Mouse (Mus musculus): ENCODE data around the gene Fgf4.
"Not testable (repeated sequence)": the region's sequence is repeated elsewhere in the genome, so short reads cannot be mapped to it uniquely, and the experiment has no call there.

Gene Fgf4

GRCm38 (mm10) chr7:144867602-144868001, 20.4 kb downstream of the Fgf4 start:
- DNase-seq, result no peak

DNA sequence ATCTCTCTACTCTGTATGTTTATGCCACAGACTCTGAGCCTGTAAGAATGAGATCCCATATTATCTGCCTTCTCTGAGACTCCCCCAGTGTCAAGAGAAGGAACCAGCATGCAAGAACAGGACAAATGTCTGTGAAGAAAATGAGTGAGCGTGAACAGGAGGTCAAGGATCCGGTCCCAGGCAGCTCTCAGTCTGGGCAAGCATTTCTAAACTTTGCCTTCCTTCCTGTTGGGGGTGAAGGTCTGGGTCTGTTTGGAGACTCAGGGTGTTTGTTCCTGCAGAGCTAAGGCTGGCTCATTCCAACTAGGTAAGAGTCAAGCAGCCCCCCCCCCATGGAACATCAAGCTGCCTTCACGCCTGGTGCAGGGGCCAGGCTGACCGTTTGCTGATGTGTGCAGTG, 25.3 kb downstream of the Fgf4 start:
- no peak for DNase-seq

GRCm38 (mm10) chr7:144873160-144873559, 26.0 kb downstream of the Fgf4 start:
- no peak for DNase-seq

DNA sequence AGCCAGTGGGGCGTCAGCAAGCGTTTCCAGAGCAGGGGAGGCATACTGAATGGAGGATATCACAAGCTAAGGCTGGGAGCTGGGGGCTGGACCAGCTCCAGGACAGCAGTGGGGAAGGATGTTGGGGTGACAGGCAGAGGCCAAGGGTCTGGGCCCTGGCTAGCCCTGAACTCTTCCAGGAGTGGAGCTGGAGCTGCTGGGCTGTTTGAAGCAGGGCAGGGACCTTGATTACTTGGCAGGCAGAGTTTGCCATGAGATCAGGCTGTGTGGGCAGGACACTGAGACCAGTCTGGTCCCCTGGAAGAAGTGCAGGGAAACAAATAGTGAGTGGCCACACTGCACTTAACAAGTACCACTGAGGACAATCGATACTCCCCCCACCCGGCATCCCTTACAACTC, 27.1 kb downstream of the Fgf4 start:
- DNase-seq, result no peak

DNA sequence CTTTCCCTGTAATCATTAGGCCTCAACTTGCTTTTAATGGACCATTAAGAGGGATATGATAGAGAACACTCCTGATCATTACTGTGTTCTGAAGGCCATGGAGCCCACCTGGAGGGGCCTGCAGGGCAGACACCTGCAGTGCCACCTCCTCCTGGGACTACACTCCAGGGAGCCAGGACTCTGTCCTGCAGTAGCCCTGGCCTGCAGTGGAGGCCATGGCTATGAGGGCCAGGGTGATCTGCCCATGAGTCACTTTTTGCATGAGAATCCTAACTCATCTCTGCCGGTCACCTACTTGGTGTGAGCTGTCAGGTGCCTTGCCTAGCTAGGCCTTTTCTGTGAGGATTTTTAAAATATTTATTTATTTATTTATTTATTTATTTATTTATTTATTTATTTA, 31.2 kb downstream of the Fgf4 start:
- DNase-seq, result no peak

DNA sequence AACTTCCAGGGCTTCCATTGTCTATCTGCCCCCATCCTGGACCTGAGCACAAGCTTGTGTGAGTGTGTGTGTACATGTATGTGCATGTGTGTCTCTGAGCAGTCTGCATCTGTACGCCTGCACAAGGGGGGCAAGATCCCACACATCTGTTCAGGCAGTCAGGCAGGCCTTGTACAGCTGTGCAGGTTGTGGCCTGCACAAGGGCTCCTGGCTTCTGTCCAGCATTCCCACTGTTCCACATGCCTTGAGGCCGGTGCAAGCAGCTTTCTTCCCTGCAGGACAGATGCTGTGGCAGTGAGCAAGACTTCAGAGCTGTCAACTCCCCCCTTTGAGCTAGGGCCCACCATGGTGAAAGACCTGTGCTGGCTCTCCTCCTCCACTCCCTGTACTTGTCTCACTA, 35.9 kb downstream of the Fgf4 start:
- no peak for DNase-seq

DNA sequence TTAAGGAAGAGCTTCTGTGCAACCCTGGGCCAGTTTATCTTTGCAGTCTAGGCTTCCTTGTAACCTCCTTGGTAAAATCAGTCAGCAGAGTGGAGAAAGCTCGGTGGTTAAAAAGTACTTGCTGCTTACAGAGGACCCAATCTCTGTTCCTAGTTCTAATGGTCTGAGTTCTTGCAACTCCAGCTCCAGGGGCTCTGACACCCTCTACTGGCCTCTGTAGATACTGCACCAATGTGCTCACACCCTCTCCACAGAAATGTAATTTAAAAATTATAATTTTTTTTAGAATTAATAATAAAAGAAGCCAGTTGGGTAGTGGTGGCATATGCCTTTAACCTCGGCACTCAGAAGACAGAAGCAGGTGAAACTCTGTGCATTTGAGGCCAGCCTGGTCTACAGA, 40.5 kb downstream of the Fgf4 start:
- no peak for DNase-seq

GRCm38 (mm10) chr7:144888564-144889299, 41.6 kb downstream of the Fgf4 start:
- no peak for DNase-seq

- not testable (repeated sequence) for DNase-seq
Measured at GRCm38 (mm10) chr7:144890661-144891060, 43.5 kb downstream of the Fgf4 start.

DNA sequence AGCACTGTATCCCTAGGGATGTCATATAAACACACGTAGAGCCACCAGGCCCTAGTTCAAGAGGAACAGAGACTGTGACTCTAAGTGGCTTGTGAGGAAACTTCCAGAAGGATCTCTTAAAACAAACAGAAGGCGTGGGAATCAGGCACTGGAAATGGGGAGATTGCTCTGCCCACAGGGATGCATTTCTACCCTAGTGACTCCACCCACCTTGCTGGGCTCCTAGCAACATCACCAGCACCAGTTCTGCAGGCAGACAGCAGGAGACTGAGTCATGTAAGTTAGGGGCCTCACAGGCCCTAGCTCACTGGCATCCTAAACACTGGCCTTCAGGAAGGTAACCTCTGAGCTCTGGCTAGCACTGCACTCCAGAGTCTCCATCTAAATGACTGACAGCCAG, 44.7 kb downstream of the Fgf4 start:
- DNase-seq, result no peak

- DNase-seq, result peak; percentile 39
Measured at GRCm38 (mm10) chr7:144892322-144892721, 45.2 kb downstream of the Fgf4 start.

GRCm38 (mm10) chr7:144894191-144894590, 47.0 kb downstream of the Fgf4 start:
- DNase-seq, result peak; percentile 79

- no peak for DNase-seq
Measured at GRCm38 (mm10) chr7:144894706-144895105, 47.5 kb downstream of the Fgf4 start.

GRCm38 (mm10) chr7:144895305-144896111, 48.3 kb downstream of the Fgf4 start:
- peak; percentile 91 for DNase-seq

DNA sequence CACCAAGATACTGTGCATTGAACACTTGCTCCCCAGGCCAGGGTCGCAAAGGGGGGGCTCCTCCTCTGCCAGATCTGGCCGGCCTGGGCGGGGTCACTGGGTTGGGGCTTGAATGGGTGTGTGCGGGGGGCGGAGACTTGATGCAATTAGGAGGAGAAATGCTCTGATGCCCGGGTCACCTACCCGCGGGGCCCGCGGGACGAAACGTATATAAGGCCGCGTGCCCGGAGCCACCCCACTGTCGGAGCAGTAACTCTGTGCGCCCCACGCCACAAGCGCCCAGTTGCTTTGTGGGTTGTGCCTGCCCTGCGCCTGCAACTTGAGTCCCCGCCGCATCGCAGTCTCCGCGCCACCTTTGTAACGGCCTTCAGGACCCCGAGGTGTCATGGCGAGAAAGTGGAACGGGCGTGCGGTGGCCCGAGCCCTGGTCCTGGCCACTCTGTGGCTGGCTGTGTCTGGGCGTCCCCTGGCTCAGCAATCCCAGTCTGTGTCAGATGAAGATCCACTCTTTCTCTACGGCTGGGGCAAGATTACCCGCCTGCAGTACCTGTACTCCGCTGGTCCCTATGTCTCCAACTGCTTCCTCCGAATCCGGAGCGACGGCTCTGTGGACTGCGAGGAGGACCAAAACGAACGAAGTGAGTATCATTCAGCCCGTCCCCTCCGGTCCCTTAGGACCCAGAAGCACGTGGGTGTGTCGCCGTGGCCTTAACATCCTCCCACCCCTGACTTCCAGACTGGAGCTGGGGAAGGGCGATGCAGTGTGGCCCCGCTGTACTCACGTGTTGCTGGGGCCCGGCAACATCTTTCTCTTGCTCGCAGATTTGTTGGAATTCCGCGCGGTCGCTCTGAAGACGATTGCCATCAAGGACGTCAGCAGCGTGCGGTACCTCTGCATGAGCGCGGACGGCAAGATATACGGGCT, 49.4 kb downstream of the Fgf4 start, which contains the start of gene Fgf15:
TSS of gene Fgf15 (plus strand) at position 238 of the 925 bp plus-strand sequence.
- peak; percentile 85 for DNase-seq

DNA sequence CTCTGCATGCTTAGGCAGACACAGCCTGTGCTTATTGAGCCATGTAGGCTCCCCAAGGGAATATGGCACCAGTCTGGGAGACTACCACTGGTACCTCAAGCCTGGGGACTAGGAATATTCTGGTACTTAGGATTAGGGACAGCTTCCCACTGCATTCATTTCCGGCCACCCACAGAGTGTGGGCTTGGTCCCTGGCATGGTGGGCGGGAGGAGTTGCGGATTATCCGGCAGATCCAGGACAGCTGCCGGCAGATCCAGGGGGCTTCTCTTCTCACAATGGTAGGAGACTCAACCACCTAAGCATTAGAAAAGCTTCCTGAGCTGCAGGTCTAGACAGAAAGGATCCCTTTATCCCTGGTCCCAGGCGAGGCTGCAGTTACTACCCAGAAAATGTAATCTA, 51.3 kb downstream of the Fgf4 start:
- DNase-seq, result peak; percentile 74

GRCm38 (mm10) chr7:144905514-144905913, 58.3 kb downstream of the Fgf4 start:
- DNase-seq, result peak; percentile 41

DNA sequence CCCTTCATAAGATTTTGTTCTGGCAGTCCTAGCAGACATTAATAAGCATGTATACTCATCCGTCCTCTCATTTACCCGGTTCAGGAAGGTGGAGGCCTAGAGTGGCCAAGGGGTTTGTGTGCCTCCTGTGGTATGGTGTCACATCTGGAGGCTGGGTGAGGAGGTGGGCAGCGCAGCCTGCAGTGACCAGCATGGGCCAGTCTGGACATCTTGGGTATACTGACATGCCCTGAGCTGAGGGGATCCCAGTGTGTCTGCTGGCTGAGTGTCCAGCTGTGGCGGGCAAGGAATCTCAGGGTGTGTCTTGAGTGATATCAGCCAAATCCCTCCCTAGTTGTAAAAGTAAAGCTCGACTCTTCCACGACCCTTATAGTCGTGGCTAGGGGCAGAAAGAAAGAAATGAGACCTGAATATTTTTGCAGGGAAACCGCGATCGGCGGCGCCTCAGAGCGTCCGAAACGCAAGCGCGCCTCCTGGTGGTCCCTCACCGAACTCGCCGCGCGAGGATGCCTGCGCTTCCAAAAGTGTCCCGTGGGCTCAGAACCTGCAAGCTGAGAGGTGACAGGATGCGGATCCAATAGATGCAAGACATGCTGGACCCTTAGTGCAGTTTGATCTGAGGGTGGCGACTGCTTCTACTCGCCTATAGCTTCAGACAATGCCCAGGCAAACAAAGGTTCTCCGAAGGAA, 59.7 kb downstream of the Fgf4 start:
- DNase-seq, result peak; percentile 78

DNA sequence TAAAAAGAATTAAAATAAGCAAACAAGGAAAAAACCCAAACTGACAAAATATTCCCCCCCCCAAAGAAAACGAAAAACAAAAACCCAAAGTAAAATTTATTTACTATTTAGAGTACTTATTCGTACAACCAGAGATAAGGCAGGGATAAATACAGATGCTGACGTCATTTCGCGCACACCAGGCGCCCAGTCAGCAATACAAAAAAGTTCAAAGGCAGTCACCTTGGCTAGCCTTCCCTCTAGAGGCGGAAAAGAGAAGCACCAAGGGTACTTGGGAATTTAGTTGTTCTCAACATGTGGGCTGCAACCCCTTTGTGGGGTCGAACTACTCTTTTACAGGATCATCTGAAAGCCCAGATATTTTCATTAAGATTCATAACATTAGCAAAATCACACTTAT, 60.6 kb downstream of the Fgf4 start:
- DNase-seq, result no peak

- DNase-seq, result peak; percentile 44
Measured at GRCm38 (mm10) chr7:144908705-144909104, 61.5 kb downstream of the Fgf4 start.

GRCm38 (mm10) chr7:144911121-144911520, 64.0 kb downstream of the Fgf4 start:
- no peak for DNase-seq

DNA sequence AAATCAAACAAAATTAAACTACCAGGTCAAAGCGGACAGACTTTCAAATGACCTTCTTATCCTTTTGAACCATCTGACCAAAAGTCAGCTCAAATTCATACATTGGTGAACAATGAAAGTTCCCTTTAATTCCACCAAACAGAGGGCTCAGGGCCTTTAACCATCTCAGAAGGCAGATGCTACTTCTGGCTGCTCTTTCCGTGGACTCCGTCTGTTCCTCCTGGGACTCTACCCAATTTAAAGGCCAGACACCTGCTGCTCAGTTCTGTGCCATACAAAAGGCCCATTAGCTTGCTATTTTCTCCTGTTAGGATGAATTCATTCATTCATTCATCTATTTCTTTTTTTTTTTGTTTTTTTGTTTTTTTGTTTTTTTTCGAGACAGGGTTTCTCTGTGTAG, 65.7 kb downstream of the Fgf4 start:
- DNase-seq, result no peak

Measured in retina, postnatal 1 day (tissue).